Mouse (Mus musculus): ENCODE results near the gene Eif4a3. TPM values are rescaled to one million over a fixed set of nuclear protein-coding genes. Genes with fewer than 3 reads are reported as not detected.
"Not testable (repeated sequence)": the region's sequence is repeated elsewhere in the genome, so short reads cannot be mapped to it uniquely, and the experiment has no call there.

Gene Eif4a3
- total RNA-seq, 1 experiment from 2014 or later = 212 TPM

GRCm38 (mm10) chr11:119300246-119300935 lies 502 bp upstream of the Eif4a3 start:
- ATAC-seq (replicated peaks; ENCODE audit: low read depth, poor library complexity, severe bottlenecking) = peak; percentile 48

GRCm38 (mm10) chr11:119298917-119299316 lies 972 bp downstream of the Eif4a3 start:
- no peak for ATAC-seq (replicated peaks; ENCODE audit: low read depth, poor library complexity, severe bottlenecking)

- no peak for ATAC-seq (replicated peaks; ENCODE audit: low read depth, poor library complexity, severe bottlenecking)
Measured at GRCm38 (mm10) chr11:119297996-119298395, 1.9 kb downstream of the Eif4a3 start.

GRCm38 (mm10) chr11:119292861-119293260 lies 7.0 kb downstream of the Eif4a3 start:
- not testable (repeated sequence) for ATAC-seq (replicated peaks; ENCODE audit: low read depth, poor library complexity, severe bottlenecking)

GRCm38 (mm10) chr11:119287207-119287992 lies 12.5 kb downstream of the Eif4a3 start:
- no peak for ATAC-seq (replicated peaks; ENCODE audit: low read depth, poor library complexity, severe bottlenecking)

GRCm38 (mm10) chr11:119285791-119286527 lies 13.9 kb downstream of the Eif4a3 start:
- no peak for ATAC-seq (replicated peaks; ENCODE audit: low read depth, poor library complexity, severe bottlenecking)

- ATAC-seq (replicated peaks; ENCODE audit: low read depth, poor library complexity, severe bottlenecking) = no peak
Measured at GRCm38 (mm10) chr11:119281030-119281429, 18.9 kb downstream of the Eif4a3 start.

- peak; percentile 26; the same call in 1 of the 2 replicates for ATAC-seq (replicated peaks; ENCODE audit: low read depth, poor library complexity, severe bottlenecking)
Measured at GRCm38 (mm10) chr11:119273186-119273930, 26.5 kb downstream of the Eif4a3 start.

- not testable (repeated sequence) for ATAC-seq (replicated peaks; ENCODE audit: low read depth, poor library complexity, severe bottlenecking)
Measured at GRCm38 (mm10) chr11:119272492-119272891, 27.4 kb downstream of the Eif4a3 start.

- ATAC-seq (replicated peaks; ENCODE audit: low read depth, poor library complexity, severe bottlenecking) = no peak
Measured at GRCm38 (mm10) chr11:119268557-119269195, 31.2 kb downstream of the Eif4a3 start.

- peak; percentile 97 for ATAC-seq (replicated peaks; ENCODE audit: low read depth, poor library complexity, severe bottlenecking)
Measured at GRCm38 (mm10) chr11:119267768-119268556, 31.9 kb downstream of the Eif4a3 start, which contains the start of gene Gaa. TSS of gene Gaa (plus strand) at chr11:119267887.

- ATAC-seq (replicated peaks; ENCODE audit: low read depth, poor library complexity, severe bottlenecking) = no peak
Measured at GRCm38 (mm10) chr11:119267241-119267674, 32.6 kb downstream of the Eif4a3 start.

- no peak for ATAC-seq (replicated peaks; ENCODE audit: low read depth, poor library complexity, severe bottlenecking)
Measured at GRCm38 (mm10) chr11:119265811-119266210, 34.1 kb downstream of the Eif4a3 start.

GRCm38 (mm10) chr11:119264413-119264812 lies 35.5 kb downstream of the Eif4a3 start:
- ATAC-seq (replicated peaks; ENCODE audit: low read depth, poor library complexity, severe bottlenecking) = no peak

- ATAC-seq (replicated peaks; ENCODE audit: low read depth, poor library complexity, severe bottlenecking) = no peak
Measured at GRCm38 (mm10) chr11:119259977-119260376, 39.9 kb downstream of the Eif4a3 start.

- ATAC-seq (replicated peaks; ENCODE audit: low read depth, poor library complexity, severe bottlenecking) = peak; percentile 70
Measured at GRCm38 (mm10) chr11:119258572-119259322, 41.1 kb downstream of the Eif4a3 start.

GRCm38 (mm10) chr11:119258216-119258571 lies 41.7 kb downstream of the Eif4a3 start:
- ATAC-seq (replicated peaks; ENCODE audit: low read depth, poor library complexity, severe bottlenecking) = no peak

- ATAC-seq (replicated peaks; ENCODE audit: low read depth, poor library complexity, severe bottlenecking) = not testable (repeated sequence)
Measured at GRCm38 (mm10) chr11:119256557-119256956, 43.3 kb downstream of the Eif4a3 start.

All from common myeloid progenitor, adult 5-6 weeks (primary cell).